ENCODE assay signal across 20 mouse cellular contexts in the genomic region with DNA sequence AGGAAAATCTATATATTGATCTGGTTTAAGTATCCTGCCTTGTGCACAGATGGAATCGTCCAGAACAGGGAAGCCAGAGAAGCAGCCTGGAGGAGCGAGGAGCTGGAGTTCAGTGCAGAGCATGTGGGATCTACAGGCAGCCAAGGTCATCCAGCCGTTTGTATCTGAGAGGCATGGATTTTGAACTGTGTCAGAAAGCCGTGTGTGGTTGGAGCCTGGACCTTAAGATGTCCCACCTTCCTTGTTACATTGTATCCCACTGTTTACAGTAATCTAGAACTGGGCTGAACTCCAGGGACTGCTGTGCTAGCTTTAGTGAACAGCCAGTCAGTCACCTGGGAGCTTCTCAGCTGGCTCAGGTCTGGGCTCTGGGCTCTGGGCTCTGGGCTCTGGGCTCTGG. TPM values are rescaled to one million over a fixed set of nuclear protein-coding genes. Genes with fewer than 3 reads are reported as not detected.
DNase-seq lines count a peak whose midpoint lies in the region; ATAC-seq lines count a peak whose summit lies in the region.
"Had no signal": no experiment of that assay in that cellular context is flagged by ENCODE, and none has a peak within 500 bp of the region (broad histone marks: within the 10 kb centered on the region; RNA-seq: fewer than 3 reads in every experiment).

No protein-coding gene starts in this region.

- no peak overlapping the region for H3K4me3 ChIP-seq in forebrain, embryonic 11.5 days (ENCODE audit: low read depth, low read length)
- no peak overlapping the region for H3K4me3 ChIP-seq in forebrain, embryonic 15.5 days
- H3K4me3 ChIP-seq in midbrain, embryonic 14.5 days (replicated peaks; ENCODE audit: low read depth, low read length), result no peak overlapping the region
- no peak overlapping the region for H3K4me3 ChIP-seq in midbrain, embryonic 11.5 days (ENCODE audit: low read depth, low read length)
- H3K4me3 ChIP-seq in liver, embryonic 16.5 days (ENCODE audit: low read depth, low read length), result no peak overlapping the region
- H3K4me3 ChIP-seq: embryonic facial prominence, embryonic 10.5 days; heart, embryonic 12.5 days; midbrain, embryonic 10.5 days had no signal

- H3K4me1 ChIP-seq in forebrain, embryonic 11.5 days (replicated peaks; ENCODE audit: control insufficient read depth, insufficient read depth, low read length), result no peaks in the 10 kb centered on the region
- no peaks in the 10 kb centered on the region for H3K4me1 ChIP-seq in forebrain, embryonic 15.5 days
- H3K4me1 ChIP-seq in midbrain, embryonic 14.5 days (ENCODE audit: control insufficient read depth, insufficient read depth, low read length), result no peaks in the 10 kb centered on the region
- no peaks in the 10 kb centered on the region; the same call in 1 of the 2 replicates for H3K4me1 ChIP-seq in midbrain, embryonic 11.5 days (ENCODE audit: control insufficient read depth, insufficient read depth, low read length)
- peaks cover 4% of the 10 kb centered on the region; the same call in 1 of the 2 replicates for H3K4me1 ChIP-seq in liver, embryonic 16.5 days (ENCODE audit: control insufficient read depth, low read depth, low read length)

- H3K27ac ChIP-seq in forebrain, embryonic 11.5 days (ENCODE audit: low read depth, low read length), result no peak overlapping the region
- H3K27ac ChIP-seq in forebrain, embryonic 15.5 days (replicated peaks), result no peak overlapping the region
- no peak overlapping the region for H3K27ac ChIP-seq in midbrain, embryonic 14.5 days (replicated peaks; ENCODE audit: low read depth, low read length)
- no peak overlapping the region for H3K27ac ChIP-seq in midbrain, embryonic 11.5 days (ENCODE audit: low read depth, low read length)
- peak overlapping the region; percentile 75 for H3K27ac ChIP-seq in liver, embryonic 16.5 days (ENCODE audit: low read length)
- H3K27ac ChIP-seq: embryonic facial prominence, embryonic 10.5 days; liver, embryonic 14.5 days; midbrain, embryonic 10.5 days had no signal

- no peak overlapping the region for H3K4me2 ChIP-seq in forebrain, embryonic 11.5 days (ENCODE audit: low read depth, low read length, severe bottlenecking)
- no peak overlapping the region for H3K4me2 ChIP-seq in forebrain, embryonic 15.5 days (replicated peaks)
- H3K4me2 ChIP-seq in midbrain, embryonic 14.5 days (ENCODE audit: low read length), result no peak overlapping the region
- H3K4me2 ChIP-seq in midbrain, embryonic 11.5 days, result no peak overlapping the region
- no peak overlapping the region for H3K4me2 ChIP-seq in liver, embryonic 16.5 days (ENCODE audit: low read depth, low read length)
- H3K4me2 ChIP-seq: heart, embryonic 12.5 days had no signal

- no peak overlapping the region for H3K9ac ChIP-seq in forebrain, embryonic 11.5 days (ENCODE audit: low read length)
- no peak overlapping the region for H3K9ac ChIP-seq in forebrain, embryonic 15.5 days (replicated peaks)
- H3K9ac ChIP-seq in midbrain, embryonic 14.5 days (replicated peaks; ENCODE audit: low read length), result no peak overlapping the region
- no peak overlapping the region for H3K9ac ChIP-seq in midbrain, embryonic 11.5 days (ENCODE audit: low read length)
- no peak overlapping the region for H3K9ac ChIP-seq in liver, embryonic 16.5 days (ENCODE audit: low read depth, low read length)
- H3K9ac ChIP-seq: heart, embryonic 12.5 days; liver, embryonic 14.5 days had no signal

- H3K27me3 ChIP-seq in forebrain, embryonic 11.5 days (ENCODE audit: control insufficient read depth, insufficient read depth, low read length), result no peaks in the 10 kb centered on the region
- no peaks in the 10 kb centered on the region for H3K27me3 ChIP-seq in forebrain, embryonic 15.5 days
- H3K27me3 ChIP-seq in midbrain, embryonic 14.5 days (ENCODE audit: control insufficient read depth, insufficient read depth, low read length), result no peaks in the 10 kb centered on the region
- no peaks in the 10 kb centered on the region for H3K27me3 ChIP-seq in midbrain, embryonic 11.5 days (ENCODE audit: control insufficient read depth, insufficient read depth, low read length)
- H3K27me3 ChIP-seq in liver, embryonic 16.5 days (ENCODE audit: control insufficient read depth, insufficient read depth, low read depth, low read length), result no peaks in the 10 kb centered on the region

- no peaks in the 10 kb centered on the region for H3K9me3 ChIP-seq in forebrain, embryonic 11.5 days (ENCODE audit: control insufficient read depth, low read length)
- H3K9me3 ChIP-seq in forebrain, embryonic 15.5 days, result no peaks in the 10 kb centered on the region
- H3K9me3 ChIP-seq in midbrain, embryonic 14.5 days (ENCODE audit: control insufficient read depth, low read length), result no peaks in the 10 kb centered on the region
- H3K9me3 ChIP-seq in midbrain, embryonic 11.5 days (ENCODE audit: control insufficient read depth, low read length), result no peaks in the 10 kb centered on the region
- no peaks in the 10 kb centered on the region for H3K9me3 ChIP-seq in liver, embryonic 16.5 days (replicated peaks; ENCODE audit: control insufficient read depth, low read length)
- H3K9me3 ChIP-seq: embryonic facial prominence, embryonic 10.5 days; heart, embryonic 12.5 days; midbrain, embryonic 10.5 days had no signal

- 83% methylated on average over 4 of the region's 4 CpGs for WGBS in forebrain, embryonic 11.5 days
- 74% methylated on average over 4 of the region's 4 CpGs for WGBS in forebrain, embryonic 15.5 days
- 80% methylated on average over 4 of the region's 4 CpGs for WGBS in midbrain, embryonic 14.5 days
- 82% methylated on average over 4 of the region's 4 CpGs for WGBS in midbrain, embryonic 11.5 days
- 47% methylated on average over 4 of the region's 4 CpGs for WGBS in liver, embryonic 16.5 days (ENCODE audit: insufficient replicate concordance)

- no peak for ATAC-seq in forebrain, embryonic 11.5 days (replicated peaks; ENCODE audit: low FRiP score)
- ATAC-seq in forebrain, embryonic 15.5 days (replicated peaks), result no peak
- ATAC-seq in midbrain, embryonic 14.5 days (ENCODE audit: low FRiP score, low TSS enrichment), result no peak
- ATAC-seq in midbrain, embryonic 11.5 days (ENCODE audit: low FRiP score), result no peak
- ATAC-seq in liver, embryonic 16.5 days (ENCODE audit: low read depth), result peak; percentile 5; the same call in 1 of the 2 replicates
- ATAC-seq: forebrain, embryonic 16.5 days; hindbrain, embryonic 16.5 days had no signal

- DNase-seq in forebrain, embryonic 11.5 days (ENCODE audit: low spot score), result peak; percentile 38
- DNase-seq in midbrain, embryonic 14.5 days, result peak; percentile 6
- no peak for DNase-seq in midbrain, embryonic 11.5 days (ENCODE audit: low spot score, missing footprints)
- DNase-seq in thymus, postnatal 10 days (ENCODE audit: low spot score in 2 of 2), result no peak
- DNase-seq in cerebellum, adult 8-10 months, result no peak
- DNase-seq in right cerebral cortex, postnatal 25 days, result no peak
- DNase-seq: heart, postnatal 36 days; layer of hippocampus, postnatal 36 days; lung, postnatal 14 days; right cerebral cortex, postnatal 4 days had no signal

- no peaks in the 10 kb centered on the region for H3K36me3 ChIP-seq in forebrain, embryonic 11.5 days (ENCODE audit: control insufficient read depth, insufficient read depth, low read length)
- no peaks in the 10 kb centered on the region for H3K36me3 ChIP-seq in forebrain, embryonic 15.5 days
- no peaks in the 10 kb centered on the region for H3K36me3 ChIP-seq in midbrain, embryonic 14.5 days (ENCODE audit: control insufficient read depth, insufficient read depth, low read length)
- no peaks in the 10 kb centered on the region for H3K36me3 ChIP-seq in midbrain, embryonic 11.5 days (ENCODE audit: control insufficient read depth, insufficient read depth, low read length)
- no peaks in the 10 kb centered on the region for H3K36me3 ChIP-seq in liver, embryonic 16.5 days (ENCODE audit: control insufficient read depth, insufficient read depth)
- H3K36me3 ChIP-seq: embryonic facial prominence, embryonic 10.5 days; heart, embryonic 12.5 days; midbrain, embryonic 10.5 days had no signal

RNA-seq across cellular contexts. Expression of a gene that starts 8.1 kb away (rescaled TPM):
- not detected in 2 replicates for polyA plus RNA-seq in forebrain, embryonic 11.5 days (2014; fragmentation: Nextera tagmentation; extraction: Ambion mirVana)
- polyA plus RNA-seq in forebrain, embryonic 15.5 days (2015; fragmentation: Nextera tagmentation; extraction: Ambion mirVana), result not detected in 2 replicates
- polyA plus RNA-seq in midbrain, embryonic 14.5 days (2014; fragmentation: Nextera tagmentation; extraction: Ambion mirVana), result not detected in 2 replicates
- polyA plus RNA-seq in midbrain, embryonic 11.5 days (2014; fragmentation: Nextera tagmentation; extraction: Ambion mirVana), result not detected in 2 replicates
- polyA plus RNA-seq in liver, embryonic 16.5 days (2015; fragmentation: Nextera tagmentation; extraction: Ambion mirVana), result 6.9 TPM in 2 replicates
- polyA plus RNA-seq: embryonic facial prominence, embryonic 10.5 days; forebrain, embryonic 16.5 days; heart, embryonic 12.5 days; hindbrain, embryonic 16.5 days; midbrain, embryonic 10.5 days; neural tube, embryonic 14.5 days; thymus, postnatal 0 days had no signal

RNA-seq across cellular contexts. Expression of a gene that starts 55.4 kb away (rescaled TPM):
- polyA plus RNA-seq in forebrain, embryonic 11.5 days (2014; fragmentation: Nextera tagmentation; extraction: Ambion mirVana), result 0.39 and 0.41 TPM in 2 replicates
- polyA plus RNA-seq in forebrain, embryonic 15.5 days (2015; fragmentation: Nextera tagmentation; extraction: Ambion mirVana), result 0.54 and 1.0 TPM in 2 replicates
- polyA plus RNA-seq in midbrain, embryonic 14.5 days (2014; fragmentation: Nextera tagmentation; extraction: Ambion mirVana), result 0.51 and 1.0 TPM in 2 replicates
- polyA plus RNA-seq in midbrain, embryonic 11.5 days (2014; fragmentation: Nextera tagmentation; extraction: Ambion mirVana), result 0.32 and 0.60 TPM in 2 replicates
- 0.06 TPM in 1 of 2 replicates, not detected in the other for polyA plus RNA-seq in liver, embryonic 16.5 days (2015; fragmentation: Nextera tagmentation; extraction: Ambion mirVana)
- polyA plus RNA-seq: heart, embryonic 12.5 days had no signal

Comparison
In these comparisons a context has a peak if more than half of its experiments do, and no peak if none do; other contexts are left out.
1. DNase-seq: peak in forebrain, embryonic 11.5 days (single experiment) and midbrain, embryonic 14.5 days (single experiment); none in midbrain, embryonic 11.5 days (single experiment), thymus, postnatal 10 days (0 of 2), cerebellum, adult 8-10 months (single experiment) and right cerebral cortex, postnatal 25 days (single experiment).